Mouse (Mus musculus) liver, embryonic 16.5 days (tissue): ENCODE measurements at regions not wholly inside any gene's neighbourhood (a gene's known extent, or its start where the extent isn't known, plus 50 kb on each side); places are given as distances from the start of the nearest gene placed in this dataset.

Experiments
- ATAC-seq: fragments of 200-750 bp; cut with Nextera tagmentation; 2 replicates; pipeline ENCODE4 v1.8.0; 2017; ENCODE audit warnings: low read depth, mild to moderate bottlenecking, moderate number of reproducible peaks, moderate library complexity
- H3K27ac ChIP-seq: fragments of 300-500 bp; sonication (generic); 2 replicates; pipeline ENCODE4 v1.5.1; 2014; ENCODE audit warnings: mild to moderate bottlenecking, low read length
- H3K27me3 ChIP-seq: fragments of 300-500 bp; sonication (generic); 2 replicates; pipeline ENCODE4 v1.6.1; 2014; ENCODE audit warnings: low read depth, low read length, mixed read lengths; ENCODE audit not compliant: control insufficient read depth, insufficient read depth
- H3K36me3 ChIP-seq: fragments of 300-500 bp; sonication (generic); 2 replicates; pipeline ENCODE4 v1.6.1; 2014; ENCODE audit warnings: mild to moderate bottlenecking; ENCODE audit not compliant: control insufficient read depth, insufficient read depth
- H3K4me1 ChIP-seq: fragments of 300-500 bp; sonication (generic); 2 replicates; pipeline ENCODE4 v1.6.1; 2014; ENCODE audit warnings: low read depth, low read length, mixed read lengths; ENCODE audit not compliant: control insufficient read depth
- H3K4me2 ChIP-seq: fragments of 300-500 bp; sonication (generic); 2 replicates; pipeline ENCODE4 v1.6.1; 2014; ENCODE audit warnings: low read depth, low read length, mixed read lengths
- H3K4me3 ChIP-seq: fragments of 300-500 bp; sonication (generic); 2 replicates; pipeline ENCODE4 v1.5.1; 2014; ENCODE audit warnings: low read depth, mild to moderate bottlenecking, low read length
- H3K9ac ChIP-seq: fragments of 300-500 bp; sonication (generic); 2 replicates; pipeline ENCODE4 v1.6.1; 2014; ENCODE audit warnings: low read depth, low read length
- H3K9me3 ChIP-seq: fragments of 300-500 bp; sonication (generic); replicated peaks from 2 replicates; pipeline ENCODE4 v1.6.1; 2016; ENCODE audit warnings: low read length; ENCODE audit not compliant: control insufficient read depth
- WGBS: fragments of 180-500 bp; shearing (Covaris S2); extraction: QIAGEN DNeasy Blood & Tissue Kit; methylation state at CpG from one replicate; pipeline ENCODE4 v1.1.7; 2014; ENCODE audit not compliant: insufficient replicate concordance; 5-methylcytosine and 5-hydroxymethylcytosine counted together

- H3K27me3 ChIP-seq = no peaks in the 10 kb centered on the region
- no peak overlapping the region for H3K4me2 ChIP-seq
- H3K4me1 ChIP-seq = no peaks in the 10 kb centered on the region
- WGBS = 67% methylated on average over 6 of the region's 6 CpGs
- no peaks in the 10 kb centered on the region for H3K9me3 ChIP-seq
- no peaks in the 10 kb centered on the region for H3K36me3 ChIP-seq
- no peak overlapping the region for H3K27ac ChIP-seq
- H3K9ac ChIP-seq = no peak overlapping the region
- H3K4me3 ChIP-seq = no peak overlapping the region
- ATAC-seq = no peak
Observed at GRCm38 (mm10) chr12:39048441-39048840, 269.3 kb downstream of the Etv1 start.

GRCm38 (mm10) chr12:39048958-39049357, 269.8 kb downstream of the Etv1 start:
- 34% methylated on average over 1 of the region's 1 CpGs for WGBS
- Histone ChIP-seq H3K9ac (no peak overlapping the region), H3K4me1 (no peaks in the 10 kb centered on the region), H3K4me2 (no peak overlapping the region), H3K27me3 (no peaks in the 10 kb centered on the region), H3K27ac (no peak overlapping the region), H3K36me3 (no peaks in the 10 kb centered on the region), H3K4me3 (no peak overlapping the region), H3K9me3 (no peaks in the 10 kb centered on the region)
- ATAC-seq = no peak

- Histone ChIP-seq H3K4me2 (no peak overlapping the region), H3K9ac (no peak overlapping the region), H3K9me3 (no peaks in the 10 kb centered on the region), H3K4me1 (no peaks in the 10 kb centered on the region), H3K36me3 (no peaks in the 10 kb centered on the region), H3K4me3 (no peak overlapping the region), H3K27me3 (no peaks in the 10 kb centered on the region), H3K27ac (no peak overlapping the region)
- 48% methylated on average over 4 of the region's 4 CpGs for WGBS
- ATAC-seq = no peak
Observed at GRCm38 (mm10) chr12:39070331-39071045, 291.3 kb downstream of the Etv1 start.

- Histone ChIP-seq H3K27me3 (no peaks in the 10 kb centered on the region), H3K27ac (no peak overlapping the region), H3K4me1 (no peaks in the 10 kb centered on the region), H3K4me3 (no peak overlapping the region), H3K9ac (no peak overlapping the region), H3K4me2 (no peak overlapping the region), H3K36me3 (no peaks in the 10 kb centered on the region), H3K9me3 (no peaks in the 10 kb centered on the region)
- no peak for ATAC-seq
- WGBS = 79% methylated on average over 15 of the region's 15 CpGs
Observed at GRCm38 (mm10) chr12:39073289-39074022, 294.3 kb downstream of the Etv1 start.

GRCm38 (mm10) chr12:39086285-39086684, 307.1 kb downstream of the Etv1 start:
- no peak for ATAC-seq

GRCm38 (mm10) chr12:39094638-39095230, 315.6 kb downstream of the Etv1 start:
- no peak overlapping the region for H3K4me2 ChIP-seq
- H3K9me3 ChIP-seq = no peaks in the 10 kb centered on the region
- WGBS = 26% methylated on average over 5 of the region's 5 CpGs
- no peak overlapping the region for H3K9ac ChIP-seq
- no peak overlapping the region for H3K4me3 ChIP-seq
- ATAC-seq = no peak
- no peak overlapping the region for H3K27ac ChIP-seq
- H3K27me3 ChIP-seq = no peaks in the 10 kb centered on the region
- H3K36me3 ChIP-seq = no peaks in the 10 kb centered on the region
- no peaks in the 10 kb centered on the region for H3K4me1 ChIP-seq

More at GRCm38 (mm10) chr12:39086285-39086684, 307.1 kb downstream of the Etv1 start:
- Histone ChIP-seq H3K9ac (no peak overlapping the region), H3K9me3 (no peaks in the 10 kb centered on the region), H3K4me3 (no peak overlapping the region), H3K36me3 (no peaks in the 10 kb centered on the region), H3K4me1 (no peaks in the 10 kb centered on the region), H3K4me2 (no peak overlapping the region), H3K27me3 (no peaks in the 10 kb centered on the region), H3K27ac (no peak overlapping the region)
- WGBS = 69% methylated on average over 4 of the region's 4 CpGs

- WGBS = 46% methylated on average over 3 of the region's 3 CpGs
- H3K4me1 ChIP-seq = no peaks in the 10 kb centered on the region
- H3K9ac ChIP-seq = no peak overlapping the region
- H3K4me2 ChIP-seq = no peak overlapping the region
- no peaks in the 10 kb centered on the region for H3K36me3 ChIP-seq
- H3K4me3 ChIP-seq = no peak overlapping the region
- no peaks in the 10 kb centered on the region for H3K9me3 ChIP-seq
- H3K27me3 ChIP-seq = no peaks in the 10 kb centered on the region
- no peak overlapping the region for H3K27ac ChIP-seq
- no peak for ATAC-seq
Observed at GRCm38 (mm10) chr12:39123391-39124095, 344.4 kb downstream of the Etv1 start.

- H3K27me3 ChIP-seq = no peaks in the 10 kb centered on the region
- no peaks in the 10 kb centered on the region for H3K9me3 ChIP-seq
- no peak overlapping the region for H3K4me2 ChIP-seq
- H3K4me1 ChIP-seq = no peaks in the 10 kb centered on the region
- no peak for ATAC-seq
- no peaks in the 10 kb centered on the region for H3K36me3 ChIP-seq
- 75% methylated on average over 6 of the region's 6 CpGs for WGBS
- no peak overlapping the region for H3K27ac ChIP-seq
- H3K4me3 ChIP-seq = no peak overlapping the region
- H3K9ac ChIP-seq = no peak overlapping the region
Observed at GRCm38 (mm10) chr12:39154689-39155088, 375.5 kb downstream of the Etv1 start.
